ENCODE assay signal across 8 mouse cellular contexts in genomic region chr6:49822871-49823230, GRCm38 (mm10). TPM values are rescaled to one million over a fixed set of nuclear protein-coding genes. Genes with fewer than 3 reads are reported as not detected.
A peak's percentile ranks its signal among the peaks of the same experiment; 100 is the strongest.
DNase-seq lines count a peak whose midpoint lies in the region; ATAC-seq and TF ChIP-seq lines count a peak whose summit lies in the region.

No protein-coding gene starts in this region.

- H3K9me3 ChIP-seq in forebrain, embryonic 13.5 days (replicated peaks): no peaks in the 10 kb centered on the region
- H3K9me3 ChIP-seq in limb, embryonic 15.5 days: no peaks in the 10 kb centered on the region

- no peak for TF ChIP-seq CTCF in liver, adult 2 months (IDR thresholded peaks at IDR 0.05; ENCODE audit: low read depth, low read length)

- H3K27ac ChIP-seq in liver, adult 2 months (replicated peaks; ENCODE audit: insufficient read depth, low read depth, low read length): no peak overlapping the region
- H3K27ac ChIP-seq in forebrain, embryonic 13.5 days: no peak overlapping the region
- no peak overlapping the region for H3K27ac ChIP-seq in limb, embryonic 15.5 days

- H3K4me2 ChIP-seq in forebrain, embryonic 13.5 days: peak overlapping the region; percentile 88
- peak overlapping the region; percentile 88 for H3K4me2 ChIP-seq in limb, embryonic 15.5 days

- H3K9ac ChIP-seq in liver, adult 2 months (ENCODE audit: low read depth, low read length): no peak overlapping the region
- peak overlapping the region; percentile 55 for H3K9ac ChIP-seq in forebrain, embryonic 13.5 days
- H3K9ac ChIP-seq in limb, embryonic 15.5 days: no peak overlapping the region

- no peaks in the 10 kb centered on the region for H3K79me2 ChIP-seq in liver, adult 2 months (ENCODE audit: control insufficient read depth, insufficient read depth, low read length)

- peak overlapping the region; percentile 18; the same call in 1 of the 2 replicates for H3K4me3 ChIP-seq in liver, adult 2 months (ENCODE audit: insufficient read depth, low read depth, low read length)
- H3K4me3 ChIP-seq in forebrain, embryonic 13.5 days: peak overlapping the region; percentile 47
- peak overlapping the region; percentile 42 for H3K4me3 ChIP-seq in limb, embryonic 15.5 days

- no peaks in the 10 kb centered on the region for H3K4me1 ChIP-seq in liver, adult 2 months (ENCODE audit: control insufficient read depth, insufficient read depth, low read length)
- H3K4me1 ChIP-seq in forebrain, embryonic 13.5 days: peaks cover 14% of the 10 kb centered on the region
- peaks cover 15% of the 10 kb centered on the region for H3K4me1 ChIP-seq in limb, embryonic 15.5 days

- ATAC-seq in forebrain, embryonic 13.5 days: 0 out of 2 replicates have a peak, but pooled peaks have one; percentile 16
- ATAC-seq in limb, embryonic 15.5 days (ENCODE audit: insufficient number of reproducible peaks, low FRiP score, low TSS enrichment, low read depth): no peak
- ATAC-seq in inflammation-experienced regulatory T-cells, adult 6 months: no peak
- ATAC-seq in erythroid progenitor cell, adult 5-6 weeks (replicated peaks; ENCODE audit: low FRiP score, poor library complexity, severe bottlenecking): no peak

- DNase-seq in liver, adult 2 months (ENCODE audit: extremely low read depth, low read depth, low spot score): no peak
- DNase-seq in liver: no peak
- DNase-seq in retina, postnatal 1 day: peak; percentile 38
- DNase-seq in ovary, postnatal 36 days (ENCODE audit: low spot score): no peak

- no peak for TF ChIP-seq POLR2A in liver, adult 2 months (IDR thresholded peaks at IDR 0.05; ENCODE audit: extremely low read depth, insufficient read depth, low read length)

- H3K27me3 ChIP-seq in liver, adult 2 months (ENCODE audit: control insufficient read depth, insufficient read depth, low read length): peaks cover 20% of the 10 kb centered on the region
- H3K27me3 ChIP-seq in forebrain, embryonic 13.5 days: peaks cover 76% of the 10 kb centered on the region
- peaks cover 70% of the 10 kb centered on the region for H3K27me3 ChIP-seq in limb, embryonic 15.5 days

- 3% methylated on average over 10 of the region's 10 CpGs for WGBS in liver, adult 2 months
- WGBS in forebrain, embryonic 13.5 days: under 1% methylated on average over 10 of the region's 10 CpGs
- WGBS in limb, embryonic 15.5 days: 3% methylated on average over 10 of the region's 10 CpGs

- H3K36me3 ChIP-seq in liver, adult 2 months (ENCODE audit: control insufficient read depth, insufficient read depth, low read length): no peaks in the 10 kb centered on the region
- H3K36me3 ChIP-seq in forebrain, embryonic 13.5 days (ENCODE audit: poor library complexity, severe bottlenecking): no peaks in the 10 kb centered on the region
- H3K36me3 ChIP-seq in limb, embryonic 15.5 days: no peaks in the 10 kb centered on the region

RNA-seq across cellular contexts. Expression of gene Npy, which starts 0.3 kb away (rescaled TPM):
- total RNA-seq in liver, adult 2 months (2014; rRNA removed): 0.81 TPM in 1 of 2 replicates, not detected in the other
- not detected in 2 replicates for polyA plus RNA-seq in liver, adult 2 months (2012; rRNA removed)
- polyA plus RNA-seq in forebrain, embryonic 13.5 days (2015; fragmentation: Nextera tagmentation; extraction: Ambion mirVana): 65.6 and 81.2 TPM in 2 replicates
- 3.7 and 7.4 TPM in 2 replicates for polyA plus RNA-seq in limb, embryonic 15.5 days (2015; fragmentation: Nextera tagmentation; extraction: Ambion mirVana)
- polyA plus RNA-seq in inflammation-experienced regulatory T-cells, adult 6 months (2017; shearing (Covaris generic)): not detected
- total RNA-seq in erythroid progenitor cell, adult 5-6 weeks (2015; ENCODE audit: low replicate concordance): not detected in 2 replicates
- total RNA-seq in erythroid progenitor cell, adult 5-6 weeks (2017; ENCODE audit: low replicate concordance): not detected in 2 replicates
